Mouse (Mus musculus): ENCODE measurements at regions not wholly inside any gene's neighbourhood (a gene's known extent, or its start where the extent isn't known, plus 50 kb on each side); places are given as distances from the start of the nearest gene placed in this dataset.
"Not testable (repeated sequence)": the region's sequence is repeated elsewhere in the genome, so short reads cannot be mapped to it uniquely, and the experiment has no call there.

GRCm38 (mm10) chr3:37816781-37817433 is 92.6 kb upstream of the Gm5148 start:
- Histone ChIP-seq H3K4me2 (replicated peaks; ENCODE audit: low read depth, low read length) (no peak overlapping the region), H3K9ac (ENCODE audit: low read depth, low read length) (no peak overlapping the region), H3K4me3 (ENCODE audit: low read length) (no peak overlapping the region), H3K9me3 (ENCODE audit: control insufficient read depth, low read length) (no peaks in the 10 kb centered on the region), H3K27me3 (ENCODE audit: control insufficient read depth, insufficient read depth, low read length) (no peaks in the 10 kb centered on the region), H3K27ac (ENCODE audit: low read depth, low read length) (no peak overlapping the region), H3K4me1 (ENCODE audit: control insufficient read depth, insufficient read depth, low read length) (no peaks in the 10 kb centered on the region), H3K36me3 (ENCODE audit: control insufficient read depth, insufficient read depth, low read length) (no peaks in the 10 kb centered on the region)
- ATAC-seq (ENCODE audit: low FRiP score, low TSS enrichment) = no peak
- 64% methylated on average over 6 of the region's 6 CpGs for WGBS

- H3K27ac ChIP-seq (ENCODE audit: low read depth, low read length) = no peak overlapping the region
- 96% methylated on average over 6 of the region's 6 CpGs for WGBS
- no peak for ATAC-seq (ENCODE audit: low FRiP score, low TSS enrichment)
Observed at GRCm38 (mm10) chr3:37815771-37816170, 91.5 kb upstream of the Gm5148 start.

GRCm38 (mm10) chr3:37812936-37813335 is 88.6 kb upstream of the Gm5148 start:
- Histone ChIP-seq H3K4me2 (replicated peaks; ENCODE audit: low read depth, low read length) (no peak overlapping the region), H3K27me3 (ENCODE audit: control insufficient read depth, insufficient read depth, low read length) (no peaks in the 10 kb centered on the region), H3K9ac (ENCODE audit: low read depth, low read length) (no peak overlapping the region), H3K9me3 (ENCODE audit: control insufficient read depth, low read length) (peaks cover 6% of the 10 kb centered on the region; the same call in 1 of the 2 replicates), H3K4me3 (ENCODE audit: low read length) (no peak overlapping the region), H3K27ac (ENCODE audit: low read depth, low read length) (no peak overlapping the region), H3K4me1 (ENCODE audit: control insufficient read depth, insufficient read depth, low read length) (no peaks in the 10 kb centered on the region), H3K36me3 (ENCODE audit: control insufficient read depth, insufficient read depth, low read length) (no peaks in the 10 kb centered on the region)
- no peak for ATAC-seq (ENCODE audit: low FRiP score, low TSS enrichment)
- 89% methylated on average over 3 of the region's 3 CpGs for WGBS

More at GRCm38 (mm10) chr3:37815771-37816170, 91.5 kb upstream of the Gm5148 start:
- no peaks in the 10 kb centered on the region for H3K9me3 ChIP-seq (ENCODE audit: control insufficient read depth, low read length)
- H3K4me1 ChIP-seq (ENCODE audit: control insufficient read depth, insufficient read depth, low read length) = no peaks in the 10 kb centered on the region
- no peak overlapping the region for H3K4me3 ChIP-seq (ENCODE audit: low read length)
- H3K27me3 ChIP-seq (ENCODE audit: control insufficient read depth, insufficient read depth, low read length) = no peaks in the 10 kb centered on the region
- H3K4me2 ChIP-seq (replicated peaks; ENCODE audit: low read depth, low read length) = no peak overlapping the region
- H3K36me3 ChIP-seq (ENCODE audit: control insufficient read depth, insufficient read depth, low read length) = no peaks in the 10 kb centered on the region
- H3K9ac ChIP-seq (ENCODE audit: low read depth, low read length) = no peak overlapping the region

GRCm38 (mm10) chr3:37811429-37811828 is 87.1 kb upstream of the Gm5148 start:
- Histone ChIP-seq H3K4me1 (ENCODE audit: control insufficient read depth, insufficient read depth, low read length) (no peaks in the 10 kb centered on the region), H3K9me3 (ENCODE audit: control insufficient read depth, low read length) (peaks cover 6% of the 10 kb centered on the region; the same call in 1 of the 2 replicates), H3K27ac (ENCODE audit: low read depth, low read length) (no peak overlapping the region), H3K9ac (ENCODE audit: low read depth, low read length) (no peak overlapping the region), H3K4me3 (ENCODE audit: low read length) (no peak overlapping the region), H3K27me3 (ENCODE audit: control insufficient read depth, insufficient read depth, low read length) (no peaks in the 10 kb centered on the region), H3K4me2 (replicated peaks; ENCODE audit: low read depth, low read length) (no peak overlapping the region), H3K36me3 (ENCODE audit: control insufficient read depth, insufficient read depth, low read length) (no peaks in the 10 kb centered on the region)
- WGBS = 89% methylated on average over 2 of the region's 2 CpGs
- ATAC-seq (ENCODE audit: low FRiP score, low TSS enrichment) = no peak

- no peak for ATAC-seq (ENCODE audit: low FRiP score, low TSS enrichment)
- no peak overlapping the region for H3K9ac ChIP-seq (ENCODE audit: low read depth, low read length)
- H3K4me3 ChIP-seq (ENCODE audit: low read length) = no peak overlapping the region
- H3K27ac ChIP-seq (ENCODE audit: low read depth, low read length) = no peak overlapping the region
- peaks cover 6% of the 10 kb centered on the region; the same call in 1 of the 2 replicates for H3K9me3 ChIP-seq (ENCODE audit: control insufficient read depth, low read length)
- no peak overlapping the region for H3K4me2 ChIP-seq (replicated peaks; ENCODE audit: low read depth, low read length)
- H3K27me3 ChIP-seq (ENCODE audit: control insufficient read depth, insufficient read depth, low read length) = no peaks in the 10 kb centered on the region
- no peaks in the 10 kb centered on the region for H3K4me1 ChIP-seq (ENCODE audit: control insufficient read depth, insufficient read depth, low read length)
- WGBS = 86% methylated on average over 2 of the region's 2 CpGs
- H3K36me3 ChIP-seq (ENCODE audit: control insufficient read depth, insufficient read depth, low read length) = no peaks in the 10 kb centered on the region
Observed at GRCm38 (mm10) chr3:37810763-37811162, 86.5 kb upstream of the Gm5148 start.

GRCm38 (mm10) chr3:37805805-37806148 is 81.5 kb upstream of the Gm5148 start:
- H3K9me3 ChIP-seq (ENCODE audit: control insufficient read depth, low read length) = peaks cover 6% of the 10 kb centered on the region; the same call in 1 of the 2 replicates
- H3K36me3 ChIP-seq (ENCODE audit: control insufficient read depth, insufficient read depth, low read length) = no peaks in the 10 kb centered on the region
- no peak for ATAC-seq (ENCODE audit: low FRiP score, low TSS enrichment)
- no peak overlapping the region for H3K27ac ChIP-seq (ENCODE audit: low read depth, low read length)
- WGBS = 46% methylated on average over 6 of the region's 6 CpGs
- no peaks in the 10 kb centered on the region for H3K4me1 ChIP-seq (ENCODE audit: control insufficient read depth, insufficient read depth, low read length)
- no peak overlapping the region for H3K4me3 ChIP-seq (ENCODE audit: low read length)
- no peak overlapping the region for H3K4me2 ChIP-seq (replicated peaks; ENCODE audit: low read depth, low read length)
- no peak overlapping the region for H3K9ac ChIP-seq (ENCODE audit: low read depth, low read length)
- H3K27me3 ChIP-seq (ENCODE audit: control insufficient read depth, insufficient read depth, low read length) = no peaks in the 10 kb centered on the region

GRCm38 (mm10) chr3:37804941-37805804 is 80.9 kb upstream of the Gm5148 start:
- Histone ChIP-seq H3K9me3 (ENCODE audit: control insufficient read depth, low read length) (peaks cover 6% of the 10 kb centered on the region; the same call in 1 of the 2 replicates), H3K36me3 (ENCODE audit: control insufficient read depth, insufficient read depth, low read length) (no peaks in the 10 kb centered on the region), H3K9ac (ENCODE audit: low read depth, low read length) (no peak overlapping the region), H3K4me2 (replicated peaks; ENCODE audit: low read depth, low read length) (no peak overlapping the region), H3K27me3 (ENCODE audit: control insufficient read depth, insufficient read depth, low read length) (no peaks in the 10 kb centered on the region), H3K27ac (ENCODE audit: low read depth, low read length) (no peak overlapping the region), H3K4me1 (ENCODE audit: control insufficient read depth, insufficient read depth, low read length) (no peaks in the 10 kb centered on the region), H3K4me3 (ENCODE audit: low read length) (no peak overlapping the region)
- no peak for ATAC-seq (ENCODE audit: low FRiP score, low TSS enrichment)
- WGBS = 73% methylated on average over 9 of the region's 9 CpGs

- no peaks in the 10 kb centered on the region for H3K36me3 ChIP-seq (ENCODE audit: control insufficient read depth, insufficient read depth, low read length)
- H3K9ac ChIP-seq (ENCODE audit: low read depth, low read length) = no peak overlapping the region
- H3K9me3 ChIP-seq (ENCODE audit: control insufficient read depth, low read length) = peaks cover 2% of the 10 kb centered on the region; the same call in 1 of the 2 replicates
- H3K27ac ChIP-seq (ENCODE audit: low read depth, low read length) = no peak overlapping the region
- peak; percentile 34; the same call in 1 of the 2 replicates for ATAC-seq (ENCODE audit: low FRiP score, low TSS enrichment)
- no peaks in the 10 kb centered on the region for H3K4me1 ChIP-seq (ENCODE audit: control insufficient read depth, insufficient read depth, low read length)
- H3K4me2 ChIP-seq (replicated peaks; ENCODE audit: low read depth, low read length) = no peak overlapping the region
- 42% methylated on average over 5 of the region's 5 CpGs for WGBS
- no peak overlapping the region for H3K4me3 ChIP-seq (ENCODE audit: low read length)
- H3K27me3 ChIP-seq (ENCODE audit: control insufficient read depth, insufficient read depth, low read length) = no peaks in the 10 kb centered on the region
Observed at GRCm38 (mm10) chr3:37804261-37804660, 80.0 kb upstream of the Gm5148 start.

GRCm38 (mm10) chr3:37803781-37804180 is 79.5 kb upstream of the Gm5148 start:
- H3K9me3 ChIP-seq (ENCODE audit: control insufficient read depth, low read length); H3K36me3 ChIP-seq (ENCODE audit: control insufficient read depth, insufficient read depth, low read length); H3K9ac ChIP-seq (ENCODE audit: low read depth, low read length); H3K4me3 ChIP-seq (ENCODE audit: low read length); H3K27ac ChIP-seq (ENCODE audit: low read depth, low read length); ATAC-seq (ENCODE audit: low FRiP score, low TSS enrichment); H3K27me3 ChIP-seq (ENCODE audit: control insufficient read depth, insufficient read depth, low read length); H3K4me1 ChIP-seq (ENCODE audit: control insufficient read depth, insufficient read depth, low read length); H3K4me2 ChIP-seq (replicated peaks; ENCODE audit: low read depth, low read length): not testable (repeated sequence)
- 91% methylated on average over 5 of the region's 5 CpGs for WGBS

Measured in kidney, embryonic 14.5 days (tissue).